Mouse (Mus musculus): ENCODE data around the gene Mlx. TPM values are rescaled to one million over a fixed set of nuclear protein-coding genes. Genes with fewer than 3 reads are reported as not detected.

Gene Mlx
- polyA plus RNA-seq, 1 experiment, result 52.0 TPM

- no peak for DNase-seq (ENCODE audit: extremely low spot score in 1 of 2, low spot score in 1 of 2)
These were observed 46.0 kb downstream of the Mlx start for GRCm38 (mm10) chr11:101133037-101133436.

- DNase-seq (ENCODE audit: extremely low spot score in 1 of 2, low spot score in 1 of 2), result no peak
These were observed 47.3 kb downstream of the Mlx start for GRCm38 (mm10) chr11:101134217-101134865.

- DNase-seq (ENCODE audit: extremely low spot score in 1 of 2, low spot score in 1 of 2), result no peak
These were observed 49.9 kb downstream of the Mlx start for GRCm38 (mm10) chr11:101137000-101137399.

- no peak for DNase-seq (ENCODE audit: extremely low spot score in 1 of 2, low spot score in 1 of 2)
These were observed 51.6 kb downstream of the Mlx start for GRCm38 (mm10) chr11:101138536-101139181.

- no peak for DNase-seq (ENCODE audit: extremely low spot score in 1 of 2, low spot score in 1 of 2)
These were observed 53.2 kb downstream of the Mlx start for GRCm38 (mm10) chr11:101140164-101140819.

GRCm38 (mm10) chr11:101141088-101141487, 54.0 kb downstream of the Mlx start:
- no peak for DNase-seq (ENCODE audit: extremely low spot score in 1 of 2, low spot score in 1 of 2)

Other genes with a start within 250 kb of the Mlx start
- gene Stat5b, start 236.6 kb upstream of the Mlx start, polyA plus RNA-seq (2012; rRNA removed), result 28.7 and 29.6 TPM in 2 replicates
- gene Stat5a, start 227.9 kb upstream of the Mlx start, polyA plus RNA-seq (2012; rRNA removed), result 3.4 and 3.7 TPM in 2 replicates
- 49.1 TPM in 2 replicates for gene Stat3, start 147.7 kb upstream of the Mlx start, polyA plus RNA-seq (2012; rRNA removed)
- gene Cavin1, start 116.4 kb upstream of the Mlx start, polyA plus RNA-seq (2012; rRNA removed), result 20.9 and 21.0 TPM in 2 replicates
- gene Atp6v0a1, start 77.8 kb upstream of the Mlx start, polyA plus RNA-seq (2012; rRNA removed), result 312 and 317 TPM in 2 replicates
- 11.8 and 13.0 TPM in 2 replicates for gene Naglu, start 17.3 kb upstream of the Mlx start, polyA plus RNA-seq (2012; rRNA removed)
- gene Hsd17b1, start 8.9 kb upstream of the Mlx start, polyA plus RNA-seq (2012; rRNA removed), result 0.46 and 0.55 TPM in 2 replicates
- gene Coasy, start 4.7 kb upstream of the Mlx start, polyA plus RNA-seq (2012; rRNA removed), result 30.8 and 34.1 TPM in 2 replicates
- gene Psmc3ip, start 8.2 kb downstream of the Mlx start, polyA plus RNA-seq (2012; rRNA removed), result 5.6 and 7.8 TPM in 2 replicates
- gene Retreg3, start 32.6 kb downstream of the Mlx start, polyA plus RNA-seq (2012; rRNA removed), result 66.2 and 66.5 TPM in 2 replicates
- 21.5 and 24.7 TPM in 2 replicates for gene Tubg1, start 32.7 kb downstream of the Mlx start, polyA plus RNA-seq (2012; rRNA removed)
- gene Tubg2, start 68.6 kb downstream of the Mlx start, polyA plus RNA-seq (2012; rRNA removed), result 56.4 and 58.0 TPM in 2 replicates
- gene Cntnap1, start 83.2 kb downstream of the Mlx start, polyA plus RNA-seq (2012; rRNA removed), result 65.8 TPM in 2 replicates
- 15.8 and 17.9 TPM in 2 replicates for gene Plekhh3, start 84.1 kb downstream of the Mlx start, polyA plus RNA-seq (2012; rRNA removed)
- 0.36 and 0.42 TPM in 2 replicates for gene Ccr10, start 88.2 kb downstream of the Mlx start, polyA plus RNA-seq (2012; rRNA removed)
- 44.8 and 50.3 TPM in 2 replicates for gene Ezh1, start 139.2 kb downstream of the Mlx start, polyA plus RNA-seq (2012; rRNA removed)
- 65.6 and 82.1 TPM in 2 replicates for gene Ramp2, start 158.8 kb downstream of the Mlx start, polyA plus RNA-seq (2012; rRNA removed)
- gene Vps25, start 166.4 kb downstream of the Mlx start, polyA plus RNA-seq (2012; rRNA removed), result 63.8 TPM in 2 replicates
- gene Wnk4, start 173.3 kb downstream of the Mlx start, polyA plus RNA-seq (2012; rRNA removed), result 10.8 and 12.5 TPM in 2 replicates
- gene Cntd1, start 191.7 kb downstream of the Mlx start, polyA plus RNA-seq (2012; rRNA removed), result 0.71 and 0.84 TPM in 2 replicates
- gene Coa3, start 191.8 kb downstream of the Mlx start, polyA plus RNA-seq (2012; rRNA removed), result 147 and 151 TPM in 2 replicates
- gene Becn1, start 215.0 kb downstream of the Mlx start, polyA plus RNA-seq (2012; rRNA removed), result 177 and 195 TPM in 2 replicates
- 101 and 108 TPM in 2 replicates for gene Psme3, start 228.9 kb downstream of the Mlx start, polyA plus RNA-seq (2012; rRNA removed)
- gene Aoc2, start 237.8 kb downstream of the Mlx start, polyA plus RNA-seq (2012; rRNA removed), result 4.5 and 5.1 TPM in 2 replicates
- gene Aoc3, start 243.3 kb downstream of the Mlx start, polyA plus RNA-seq (2012; rRNA removed), result 0.71 and 0.88 TPM in 2 replicates

All from frontal cortex, adult 2 months (tissue).